Mouse (Mus musculus) C2C12 (cell line): ENCODE data around the gene Ccnyl1. TPM values are rescaled to one million over a fixed set of nuclear protein-coding genes. Genes with fewer than 3 reads are reported as not detected.
A peak's percentile ranks its signal among the peaks of the same experiment; 100 is the strongest.
"Not testable (repeated sequence)": the region's sequence is repeated elsewhere in the genome, so short reads cannot be mapped to it uniquely, and the experiment has no call there.

Experiments
- H3K27me3 ChIP-seq: one replicate; pipeline ENCODE4 v1.6.1; 2011; ENCODE audit not compliant: control insufficient read depth, insufficient read depth, insufficient read length
- H3K36me3 ChIP-seq: one replicate; pipeline ENCODE4 v1.6.1; 2011; ENCODE audit not compliant: control insufficient read depth, insufficient read depth
- H3K4me3 ChIP-seq: one replicate; pipeline ENCODE4 v1.5.1; 2011; ENCODE audit warnings: mild to moderate bottlenecking, control low read depth; ENCODE audit not compliant: poor library complexity, insufficient read depth, severe bottlenecking
- H3K79me2 ChIP-seq: one replicate; pipeline ENCODE4 v1.6.1; 2011; ENCODE audit not compliant: control insufficient read depth, insufficient read depth
- H3K79me3 ChIP-seq: one replicate; pipeline ENCODE4 v1.6.1; 2011; ENCODE audit warnings: low read depth, control low read depth
- H3ac ChIP-seq: one replicate; pipeline ENCODE3; 2011; ENCODE audit warnings: low read depth; ENCODE audit not compliant: control insufficient read depth, insufficient read length
- CEBPB ChIP-seq: IDR thresholded peaks from one replicate; pipeline ENCODE4 v1.6.1; 2011; ENCODE audit warnings: low read depth, mild to moderate bottlenecking, control low read depth, moderate library complexity
- CTCF ChIP-seq: IDR thresholded peaks from one replicate; pipeline ENCODE4 v1.5.1; 2011; ENCODE audit not compliant: control insufficient read depth, insufficient read depth, insufficient read length
- FOSL1 ChIP-seq: IDR thresholded peaks from one replicate; pipeline ENCODE4 v1.8.0; 2011; ENCODE audit warnings: mild to moderate bottlenecking, low read length; ENCODE audit not compliant: poor library complexity, insufficient read depth, severe bottlenecking
- MAX ChIP-seq: IDR thresholded peaks from one replicate; pipeline ENCODE4 v1.6.1; 2011; ENCODE audit warnings: mild to moderate bottlenecking, control low read depth
- MYOD1 ChIP-seq: IDR thresholded peaks from one replicate; pipeline ENCODE4 v1.6.1; 2011; ENCODE audit warnings: low read depth; ENCODE audit not compliant: control insufficient read depth, insufficient read length
- MYOG ChIP-seq: IDR thresholded peaks from one replicate; pipeline ENCODE4 v1.6.1; 2011; ENCODE audit not compliant: control insufficient read depth, insufficient read length; ENCODE audit errors: extremely low read depth
- USF1 ChIP-seq: IDR thresholded peaks from one replicate; pipeline ENCODE4 v1.6.1; 2011; ENCODE audit warnings: low read depth, mild to moderate bottlenecking, control low read depth, moderate library complexity
- long read RNA-seq, 2 experiments: library from polyadenylated mRNA; unstranded; transcript quantifications; one replicate each; pipeline ENCODE4 v2.0.0; 2019 to 2020
- polyA plus RNA-seq: library from polyadenylated mRNA; unstranded; fragments of >200 nt; fragmentation: generic; extraction: Trizol; gene quantifications from one replicate; pipeline ENCODE4 v1.2.1, GENCODE M21; 2012; ENCODE audit warnings: missing spikeins

Ccnyl1 gene
- polyA plus RNA-seq = 40.5 TPM
- long read RNA-seq, experiment 1, partial matches to known transcripts = 0 of 1 reads
- long read RNA-seq, experiment 1, other reads (novel, unspliced or antisense) = 1 of 1 reads
- long read RNA-seq, experiment 2, transcript Ccnyl1-201 (10 exons, 2,923 nt) = major isoform, 11 of 18 reads
- long read RNA-seq, experiment 2, partial matches to known transcripts = 3 of 18 reads
- long read RNA-seq, experiment 2, other reads (novel, unspliced or antisense) = 4 of 18 reads

- Histone ChIP-seq H3K4me3 (peak within 1 kb of the TSS; percentile 72), H3K36me3 (no peaks in the 10 kb centered on the region), H3K79me2 (peaks cover 60% of the 10 kb centered on the region), H3K79me3 (peaks cover 32% of the 10 kb centered on the region), H3ac (peak within 1 kb of the TSS; percentile 83), H3K27me3 (no peaks in the 10 kb centered on the region)
- no peak for TF ChIP-seq MYOD1
- no peak for TF ChIP-seq CEBPB
- peak; percentile 51 for TF ChIP-seq MAX
- no peak for TF ChIP-seq CTCF
- no peak for TF ChIP-seq MYOG
- TF ChIP-seq USF1 = peak; percentile 99
- TF ChIP-seq FOSL1 = no peak
Measured at GRCm38 (mm10) chr1:64690213-64691013, at the start of gene Ccnyl1. Gene Ccnyl1 (plus strand): TSS chr1:64690455.

DNA sequence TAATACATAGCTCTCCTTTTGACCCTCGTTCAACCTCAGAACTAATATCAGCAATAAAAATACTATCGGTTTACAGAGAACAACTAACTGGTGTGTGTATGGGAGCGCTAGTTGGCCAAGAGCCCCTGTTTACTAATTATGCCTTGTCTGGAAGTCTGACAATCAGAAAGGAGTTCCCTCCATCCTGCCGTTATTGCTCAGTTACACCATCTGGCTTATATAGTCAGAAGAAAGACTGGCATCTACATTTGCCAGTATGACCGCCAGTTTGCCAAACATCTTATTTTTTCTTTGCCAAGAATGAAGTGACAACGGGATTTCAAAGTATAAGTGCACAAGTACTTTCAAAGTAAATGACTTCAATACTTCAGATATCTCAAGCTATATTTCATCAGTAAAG is 49.2 kb upstream of the Ccnyl1 start:
- Histone ChIP-seq H3K79me3 (no peaks in the 10 kb centered on the region), H3K79me2 (no peaks in the 10 kb centered on the region), H3K36me3 (no peaks in the 10 kb centered on the region), H3ac (no peak overlapping the region), H3K27me3 (no peaks in the 10 kb centered on the region), H3K4me3 (no peak overlapping the region)
- TF ChIP-seq MAX (no peak), CTCF (no peak), MYOD1 (no peak), USF1 (no peak), FOSL1 (no peak), MYOG (no peak), CEBPB (no peak)

DNA sequence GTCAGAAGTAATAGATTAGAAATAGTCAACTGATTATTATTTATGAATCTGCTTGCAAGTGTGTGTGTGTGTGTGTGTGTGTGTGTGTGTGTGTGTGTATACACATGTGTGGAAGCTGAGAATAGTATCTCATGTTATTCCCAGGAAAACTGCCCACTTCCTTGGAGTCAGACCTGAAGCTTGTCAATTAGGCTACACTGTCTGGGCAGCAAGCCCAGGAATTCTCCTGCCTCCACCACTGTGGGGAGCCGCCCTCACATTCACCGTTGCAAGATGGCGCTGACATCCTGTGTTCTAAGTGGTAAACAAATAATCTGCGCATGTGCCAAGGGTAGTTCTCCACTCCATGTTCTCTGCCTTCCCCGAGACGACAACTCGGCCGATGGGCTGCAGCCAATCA is 47.7 kb upstream of the Ccnyl1 start:
- not testable (repeated sequence) for H3K79me2 ChIP-seq, H3K27me3 ChIP-seq, H3ac ChIP-seq, H3K79me3 ChIP-seq, H3K36me3 ChIP-seq, H3K4me3 ChIP-seq

- Histone ChIP-seq H3K79me2 (no peaks in the 10 kb centered on the region), H3K27me3 (no peaks in the 10 kb centered on the region), H3K36me3 (no peaks in the 10 kb centered on the region), H3K79me3 (no peaks in the 10 kb centered on the region), H3K4me3 (no peak overlapping the region), H3ac (no peak overlapping the region)
- TF ChIP-seq CEBPB (no peak), MYOD1 (no peak), CTCF (no peak), FOSL1 (no peak), USF1 (no peak), MYOG (no peak), MAX (no peak)
Measured at GRCm38 (mm10) chr1:64644513-64644912, 45.7 kb upstream of the Ccnyl1 start.

DNA sequence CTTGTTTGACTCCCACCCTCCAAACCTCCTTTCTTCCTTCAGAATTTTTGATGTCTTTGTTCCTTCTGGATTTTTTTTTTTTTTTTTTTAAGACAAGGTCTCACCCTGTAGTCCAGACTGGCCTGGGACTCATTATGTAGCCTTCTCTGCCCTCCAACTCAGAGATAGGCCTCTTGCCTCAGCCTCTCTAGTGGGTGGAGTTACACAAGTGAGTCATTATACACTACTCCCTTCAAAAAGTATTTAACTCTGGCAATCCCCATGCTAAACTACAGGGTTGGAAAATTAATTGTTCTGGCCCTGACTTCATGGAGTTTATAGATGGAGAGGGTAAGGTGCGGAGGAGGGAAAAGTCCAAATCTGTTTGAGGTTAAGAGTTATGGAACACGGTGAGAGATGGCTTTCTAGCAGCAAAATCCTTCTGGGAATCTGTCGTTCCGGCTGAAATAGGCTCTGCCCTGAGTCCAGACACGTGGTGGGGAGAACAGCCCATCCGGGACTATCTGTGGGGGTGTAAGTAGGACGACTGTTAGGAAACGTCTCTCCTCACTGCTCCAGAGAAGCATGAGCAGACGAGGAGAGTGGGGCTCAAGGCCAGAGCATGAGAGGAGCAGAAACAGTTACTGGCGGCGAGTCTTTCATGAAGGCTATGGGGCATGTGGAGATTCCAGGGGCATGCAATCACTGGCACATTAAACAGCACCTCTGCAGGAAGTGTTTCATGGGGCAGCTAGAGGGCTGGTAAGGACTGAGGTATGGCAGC is 40.7 kb upstream of the Ccnyl1 start:
- H3K79me3 ChIP-seq = no peaks in the 10 kb centered on the region
- no peaks in the 10 kb centered on the region for H3K36me3 ChIP-seq
- TF ChIP-seq CTCF (no peak), MYOD1 (no peak), USF1 (no peak), FOSL1 (no peak), MYOG (no peak), CEBPB (no peak), MAX (no peak)
- no peak overlapping the region for H3ac ChIP-seq
- no peak overlapping the region for H3K4me3 ChIP-seq
- H3K79me2 ChIP-seq = no peaks in the 10 kb centered on the region
- H3K27me3 ChIP-seq = no peaks in the 10 kb centered on the region
